Mouse (Mus musculus) forebrain, embryonic 14.5 days (tissue): ENCODE data around the gene Acpp. TPM values are rescaled to one million over a fixed set of nuclear protein-coding genes. Genes with fewer than 3 reads are reported as not detected.

Experiments
- ATAC-seq: fragments of 200-750 bp; cut with Nextera tagmentation; 2 replicates; pipeline ENCODE4 v1.8.0; 2017; ENCODE audit warnings: mild to moderate bottlenecking, moderate library complexity
- DNase-seq: peaks from one replicate; pipeline ENCODE4 v3.0.0-alpha.2; 2015; ENCODE audit warnings: low spot score
- H3K27ac ChIP-seq: fragments of 300-500 bp; sonication (generic); 2 replicates; pipeline ENCODE4 v1.5.1; 2014; ENCODE audit warnings: low read depth, mild to moderate bottlenecking, control low read depth, low read length, moderate library complexity
- H3K27me3 ChIP-seq: fragments of 300-500 bp; sonication (generic); replicated peaks from 2 replicates; pipeline ENCODE4 v1.6.1; 2014; ENCODE audit warnings: low read length, control low read depth, mixed read lengths; ENCODE audit not compliant: control insufficient read depth, insufficient read depth
- H3K36me3 ChIP-seq: fragments of 300-500 bp; sonication (generic); 2 replicates; pipeline ENCODE4 v1.6.1; 2014; ENCODE audit warnings: low read length, control low read depth; ENCODE audit not compliant: control insufficient read depth, insufficient read depth
- H3K4me1 ChIP-seq: fragments of 300-500 bp; sonication (generic); 2 replicates; pipeline ENCODE4 v1.6.1; 2014; ENCODE audit warnings: antibody characterized with exemption, low read length, control low read depth; ENCODE audit not compliant: control insufficient read depth, insufficient read depth
- H3K4me2 ChIP-seq: fragments of 300-500 bp; sonication (generic); 2 replicates; pipeline ENCODE4 v1.6.1; 2014; ENCODE audit warnings: mild to moderate bottlenecking, control low read depth, low read length
- H3K4me3 ChIP-seq: fragments of 300-500 bp; sonication (generic); 2 replicates; pipeline ENCODE4 v1.5.1; 2014; ENCODE audit warnings: low read depth, low read length, control low read depth
- H3K9ac ChIP-seq: fragments of 300-500 bp; sonication (generic); 2 replicates; pipeline ENCODE4 v1.6.1; 2014; ENCODE audit warnings: mild to moderate bottlenecking, low read length, control low read depth, moderate library complexity
- H3K9me3 ChIP-seq: fragments of 300-500 bp; sonication (generic); replicated peaks from 2 replicates; pipeline ENCODE4 v1.6.1; 2016; ENCODE audit warnings: low read length, control low read depth, mixed read lengths; ENCODE audit not compliant: control insufficient read depth
- WGBS: fragments of 180-500 bp; shearing (Covaris S2); extraction: QIAGEN DNeasy Blood & Tissue Kit; methylation state at CpG from one replicate; pipeline ENCODE4 v1.1.7; 2014; 5-methylcytosine and 5-hydroxymethylcytosine counted together
- polyA plus RNA-seq: library from polyadenylated mRNA; unstranded; fragments of >200 nt; fragmentation: Nextera tagmentation; extraction: Ambion mirVana; gene quantifications from 2 replicates; pipeline ENCODE4 v1.2.1, GENCODE M21; 2014

Acpp gene
- polyA plus RNA-seq, 1 experiment from 2014 or later: 0.10 TPM

DNA sequence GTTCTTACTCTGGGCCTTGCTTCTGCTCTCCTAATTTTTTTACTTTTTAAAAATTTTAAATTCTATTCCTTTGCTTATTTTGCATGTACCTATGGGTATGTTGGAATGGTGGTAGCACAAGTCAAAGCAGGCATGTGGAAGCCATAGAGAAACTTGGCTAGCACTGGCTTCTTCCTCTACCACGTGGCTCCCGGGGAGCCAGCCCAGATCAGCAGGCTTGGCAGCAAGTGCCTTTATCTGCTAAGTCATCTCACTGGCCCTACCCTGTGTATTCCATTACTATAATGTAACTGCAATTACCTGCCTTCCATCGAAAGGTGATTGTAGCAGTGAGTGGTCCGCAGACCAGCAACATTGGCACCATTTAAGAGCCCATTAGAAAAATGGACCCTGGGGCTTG, 22.8 kb upstream of the Acpp start:
- no peaks in the 10 kb centered on the region for H3K36me3 ChIP-seq
- H3K4me2 ChIP-seq: no peak overlapping the region
- H3K27ac ChIP-seq: no peak overlapping the region
- no peaks in the 10 kb centered on the region for H3K4me1 ChIP-seq
- H3K9me3 ChIP-seq: no peaks in the 10 kb centered on the region
- H3K27me3 ChIP-seq: no peaks in the 10 kb centered on the region
- no peak overlapping the region for H3K4me3 ChIP-seq
- H3K9ac ChIP-seq: no peak overlapping the region
- DNase-seq: peak; percentile 4
- no peak for ATAC-seq
- WGBS: 88% methylated on average over 4 of the region's 4 CpGs

DNA sequence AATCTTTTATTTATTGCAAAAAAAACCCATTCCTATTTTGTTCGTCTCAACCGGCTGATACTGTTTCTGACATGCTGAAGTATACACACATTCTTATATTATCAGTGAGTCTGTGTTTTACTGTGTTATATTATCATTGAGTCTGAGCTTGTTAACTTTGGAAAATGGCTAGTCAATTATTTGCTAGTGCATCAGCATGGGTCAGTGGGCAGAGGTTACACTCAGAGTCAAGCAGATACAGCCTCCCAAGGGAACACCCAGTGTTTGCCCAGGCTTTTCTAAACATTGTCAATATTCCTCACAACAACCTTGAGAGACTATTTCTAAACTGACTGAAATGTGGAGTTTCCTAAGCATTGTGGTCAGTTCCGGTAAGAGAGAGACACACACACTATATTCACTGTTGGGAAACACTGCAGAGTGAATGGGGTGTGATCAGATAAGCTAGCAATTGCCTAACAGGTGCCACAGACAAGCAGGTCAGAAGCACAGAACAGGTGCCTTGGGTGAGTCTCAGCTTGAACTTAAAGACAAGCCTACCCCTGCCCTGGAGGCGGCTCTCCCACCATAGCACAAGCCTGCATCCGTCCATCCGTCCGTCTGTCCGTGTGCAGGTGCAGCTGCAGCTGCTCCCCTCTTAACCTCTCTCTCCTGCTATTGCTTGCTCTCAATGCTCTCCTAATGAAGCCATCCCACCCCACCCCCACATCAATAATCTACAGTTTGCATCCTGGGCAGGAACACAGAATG, 18.1 kb upstream of the Acpp start:
- H3K9ac ChIP-seq: no peak overlapping the region
- H3K27me3 ChIP-seq: no peaks in the 10 kb centered on the region

DNA sequence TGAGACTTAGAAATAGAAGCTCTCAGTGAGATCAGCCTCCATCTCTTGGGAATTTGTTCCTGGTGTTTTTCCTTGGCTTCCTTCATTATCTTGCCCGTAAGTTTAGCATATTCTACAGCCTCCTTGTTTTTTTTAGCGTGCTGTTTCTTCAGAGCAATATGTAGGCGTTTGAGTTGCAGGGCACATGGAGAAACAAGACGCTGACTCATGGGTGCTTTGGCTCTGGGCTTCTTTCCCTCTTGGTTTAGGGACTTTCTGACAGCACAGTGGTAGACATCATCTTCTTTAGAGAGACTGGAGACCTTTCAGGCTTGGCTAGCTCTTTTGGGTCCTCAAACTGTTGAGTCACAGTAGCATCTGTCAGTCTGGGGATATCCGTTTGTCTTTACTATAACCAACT, 6.6 kb upstream of the Acpp start:
- no peaks in the 10 kb centered on the region for H3K4me1 ChIP-seq
- H3K4me2 ChIP-seq: no peak overlapping the region
- ATAC-seq (no peak), DNase-seq (no peak)
- H3K27ac ChIP-seq: no peak overlapping the region
- no peaks in the 10 kb centered on the region for H3K36me3 ChIP-seq
- 90% methylated on average over 5 of the region's 5 CpGs for whole genome bisulfite sequencing
- H3K9ac ChIP-seq: no peak overlapping the region
- H3K27me3 ChIP-seq: no peaks in the 10 kb centered on the region
- H3K9me3 ChIP-seq: no peaks in the 10 kb centered on the region
- no peak overlapping the region for H3K4me3 ChIP-seq

More for the DNA sequence above, 18.1 kb upstream of the Acpp start:
- no peak overlapping the region for H3K4me2 ChIP-seq
- no peak overlapping the region for H3K4me3 ChIP-seq
- no peaks in the 10 kb centered on the region for H3K4me1 ChIP-seq
- no peaks in the 10 kb centered on the region for H3K36me3 ChIP-seq
- no peak for DNase-seq
- WGBS: 74% methylated on average over 8 of the region's 8 CpGs
- ATAC-seq: no peak
- no peaks in the 10 kb centered on the region for H3K9me3 ChIP-seq
- no peak overlapping the region for H3K27ac ChIP-seq

DNA sequence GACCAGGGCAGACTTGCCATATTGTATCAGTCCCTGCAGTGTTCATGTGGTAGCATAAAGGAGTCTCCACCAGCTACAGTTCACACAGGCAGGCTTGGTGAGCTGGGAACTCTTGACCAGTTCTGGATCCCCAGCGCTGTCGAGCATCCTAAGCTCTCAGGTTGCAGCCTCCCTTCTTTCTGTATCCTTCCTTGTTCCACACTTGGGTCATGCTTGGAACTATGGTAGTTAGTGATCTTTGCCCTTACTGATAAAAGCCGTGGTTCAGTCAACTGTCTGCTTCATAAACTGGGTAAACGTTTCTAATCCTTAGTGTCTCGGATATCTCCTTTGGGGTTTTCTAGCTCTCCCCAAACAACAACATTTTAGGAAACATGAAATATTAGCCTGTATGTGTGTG, 1.9 kb upstream of the Acpp start:
- no peak for ATAC-seq
- Histone ChIP-seq H3K4me3 (no peak overlapping the region), H3K4me1 (peaks cover 3% of the 10 kb centered on the region; the same call in 1 of the 2 replicates), H3K27me3 (no peaks in the 10 kb centered on the region), H3K9ac (no peak overlapping the region), H3K36me3 (no peaks in the 10 kb centered on the region), H3K27ac (no peak overlapping the region), H3K4me2 (no peak overlapping the region), H3K9me3 (no peaks in the 10 kb centered on the region)
- WGBS: 90% methylated on average over 5 of the region's 5 CpGs
- DNase-seq: no peak

DNA sequence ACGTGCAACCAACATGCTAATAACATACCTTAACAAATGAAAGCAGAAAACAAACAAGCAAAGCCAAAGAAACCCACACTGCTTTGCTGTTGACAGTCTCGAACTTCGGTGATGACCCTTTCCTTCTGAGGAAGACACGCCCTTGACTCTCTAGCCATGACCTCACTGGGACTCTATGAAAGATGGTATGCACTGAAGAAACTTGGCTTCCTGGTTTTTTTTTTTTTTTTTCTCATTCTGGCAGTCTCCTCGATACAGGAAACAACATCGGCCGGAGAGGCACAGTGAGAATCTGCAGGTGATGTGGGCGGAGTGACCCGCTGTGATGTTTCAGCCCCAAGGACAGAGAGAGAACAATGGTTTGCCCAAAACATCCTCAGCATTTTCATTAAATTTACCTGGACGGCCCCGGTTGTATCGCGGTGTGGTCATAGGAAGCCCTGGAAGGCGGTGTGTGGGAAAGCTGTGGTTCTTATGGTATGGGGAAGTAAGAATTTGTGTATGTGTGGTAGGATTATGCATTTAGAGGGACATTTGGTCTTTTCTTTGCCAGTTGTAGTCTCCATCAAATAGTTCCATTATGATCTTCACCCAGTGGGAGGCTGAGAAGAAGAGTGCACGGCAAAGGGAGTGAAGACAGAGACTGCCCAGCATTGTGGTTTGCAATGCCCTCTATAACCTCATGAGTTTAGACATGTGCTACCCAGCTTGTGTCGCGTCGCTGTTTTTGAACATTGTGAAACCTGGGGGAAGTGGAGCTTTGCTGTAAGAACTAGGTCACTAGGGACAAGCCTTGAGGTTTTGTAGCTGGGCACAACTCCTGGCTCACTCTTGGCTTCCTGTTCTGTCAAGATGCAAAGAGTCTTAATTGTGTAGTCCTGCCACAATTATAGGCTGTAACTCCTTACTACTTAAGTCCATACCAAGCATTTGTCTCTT, 1.2 kb upstream of the Acpp start:
- H3K9me3 ChIP-seq: no peaks in the 10 kb centered on the region
- no peak overlapping the region for H3K4me3 ChIP-seq
- H3K27me3 ChIP-seq: no peaks in the 10 kb centered on the region
- no peaks in the 10 kb centered on the region for H3K36me3 ChIP-seq
- no peak for ATAC-seq
- no peak for DNase-seq
- no peak overlapping the region for H3K27ac ChIP-seq
- H3K9ac ChIP-seq: no peak overlapping the region
- 92% methylated on average over 18 of the region's 18 CpGs for WGBS
- peaks cover 3% of the 10 kb centered on the region; the same call in 1 of the 2 replicates for H3K4me1 ChIP-seq
- H3K4me2 ChIP-seq: no peak overlapping the region

DNA sequence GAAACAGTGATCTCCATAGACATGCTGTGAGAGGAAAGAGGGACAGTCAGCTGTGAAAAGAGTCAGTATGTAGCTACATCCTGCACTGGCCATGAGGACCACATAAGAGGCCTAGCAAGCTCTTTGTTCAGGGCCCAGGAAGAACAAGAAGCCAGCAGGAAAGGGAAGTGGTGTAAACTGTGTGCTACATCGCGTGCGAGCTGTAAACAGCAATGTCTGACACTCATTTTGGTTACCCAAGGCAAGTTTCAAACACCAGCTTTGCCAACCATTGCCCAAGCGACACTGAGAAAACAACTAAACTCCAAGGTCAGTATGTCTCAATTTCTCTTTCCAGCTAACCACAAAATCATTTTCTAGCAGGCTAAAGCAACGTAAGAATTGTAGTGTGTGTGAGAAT, 6.2 kb downstream of the Acpp start:
- H3K27ac ChIP-seq: no peak overlapping the region
- no peaks in the 10 kb centered on the region for H3K27me3 ChIP-seq
- no peaks in the 10 kb centered on the region for H3K4me1 ChIP-seq
- ATAC-seq: no peak
- no peak for DNase-seq
- H3K9ac ChIP-seq: no peak overlapping the region
- no peak overlapping the region for H3K4me3 ChIP-seq
- no peak overlapping the region for H3K4me2 ChIP-seq
- H3K36me3 ChIP-seq: no peaks in the 10 kb centered on the region
- no peaks in the 10 kb centered on the region for H3K9me3 ChIP-seq
- WGBS: 93% methylated on average over 5 of the region's 5 CpGs

DNA sequence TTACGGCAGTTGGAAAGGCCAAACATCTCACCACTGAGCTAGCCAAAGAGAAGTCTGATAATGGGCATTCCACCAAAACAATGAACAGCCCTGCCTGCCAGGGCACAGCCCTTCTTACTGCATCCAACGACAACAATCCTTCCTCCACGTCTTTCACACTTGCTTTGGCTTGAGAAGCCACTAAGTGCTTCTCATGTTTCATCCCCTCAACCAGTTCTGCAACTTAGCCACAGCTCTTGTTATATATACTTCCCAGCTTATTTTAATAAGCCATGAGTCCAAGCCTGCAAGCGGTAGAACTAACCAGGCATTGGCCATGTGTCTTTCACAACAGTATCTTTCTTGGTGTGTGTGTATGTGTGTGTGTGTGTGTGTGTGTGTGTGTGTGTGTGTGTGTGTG, 8.9 kb downstream of the Acpp start:
- H3K4me1 ChIP-seq: no peaks in the 10 kb centered on the region
- ATAC-seq: no peak
- 67% methylated on average over 4 of the region's 4 CpGs for WGBS
- no peak overlapping the region for H3K4me3 ChIP-seq
- no peak overlapping the region for H3K9ac ChIP-seq
- H3K9me3 ChIP-seq: no peaks in the 10 kb centered on the region
- H3K4me2 ChIP-seq: no peak overlapping the region
- H3K27me3 ChIP-seq: no peaks in the 10 kb centered on the region
- DNase-seq: no peak
- no peak overlapping the region for H3K27ac ChIP-seq
- H3K36me3 ChIP-seq: no peaks in the 10 kb centered on the region

DNA sequence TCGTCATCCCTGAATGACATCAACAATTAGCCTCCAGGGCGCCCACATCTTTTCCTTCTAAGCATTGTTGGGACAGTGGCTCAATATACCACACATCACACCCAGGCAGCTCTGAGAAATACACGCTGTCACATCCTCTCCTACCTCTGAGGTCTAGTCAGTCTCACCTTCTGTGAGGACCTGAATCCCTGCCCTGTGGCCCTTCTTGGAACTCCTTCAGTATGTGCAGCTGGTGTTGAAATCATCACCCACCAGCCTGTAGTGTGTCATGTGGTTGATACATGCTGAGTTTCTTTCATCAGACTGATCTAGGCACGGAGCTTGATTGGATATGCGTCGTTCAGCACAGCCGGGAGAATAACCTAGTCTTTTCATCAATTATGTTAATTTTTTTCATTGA, 16.0 kb downstream of the Acpp start:
- Histone ChIP-seq H3K4me2 (no peak overlapping the region), H3K36me3 (no peaks in the 10 kb centered on the region), H3K4me1 (no peaks in the 10 kb centered on the region), H3K4me3 (no peak overlapping the region), H3K27ac (no peak overlapping the region), H3K9ac (no peak overlapping the region), H3K27me3 (no peaks in the 10 kb centered on the region), H3K9me3 (no peaks in the 10 kb centered on the region)
- DNase-seq: no peak
- ATAC-seq: no peak
- WGBS: 73% methylated on average over 7 of the region's 7 CpGs

DNA sequence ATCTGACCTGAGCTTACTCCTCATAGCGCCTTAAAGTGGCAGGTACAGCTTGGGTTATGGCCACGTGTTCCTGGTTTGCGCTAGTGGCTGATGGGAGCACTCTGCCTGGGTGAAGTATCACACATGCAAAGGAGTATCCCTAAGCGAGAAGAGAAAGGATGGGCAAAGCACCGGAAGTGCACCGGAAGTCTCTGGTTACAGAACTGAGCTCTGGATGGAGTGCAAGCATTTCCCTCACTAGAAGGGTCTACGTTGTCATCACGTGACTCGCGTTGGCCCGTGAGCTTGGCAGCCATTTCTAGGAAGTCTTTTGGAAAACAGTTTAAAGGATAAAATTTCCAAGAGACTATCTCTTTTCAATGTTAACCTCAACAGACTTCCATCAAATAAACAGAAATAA, 21.2 kb downstream of the Acpp start:
- Histone ChIP-seq H3K27me3 (no peaks in the 10 kb centered on the region), H3K27ac (no peak overlapping the region), H3K4me3 (no peak overlapping the region), H3K4me1 (no peaks in the 10 kb centered on the region), H3K9ac (no peak overlapping the region), H3K9me3 (no peaks in the 10 kb centered on the region), H3K4me2 (no peak overlapping the region), H3K36me3 (no peaks in the 10 kb centered on the region)
- DNase-seq (no peak), ATAC-seq (no peak)
- 90% methylated on average over 11 of the region's 11 CpGs for WGBS
